Mouse (Mus musculus) frontal cortex, postnatal 25 days (tissue): Measurements from ENCODE around the gene Tiam1.

Experiments used
- DNase-seq, 2 experiments: peaks; one replicate each; pipeline ENCODE4 v3.0.0; 2022; ENCODE audit warnings: low spot score in 2 of 2

The Tiam1 gene

DNA sequence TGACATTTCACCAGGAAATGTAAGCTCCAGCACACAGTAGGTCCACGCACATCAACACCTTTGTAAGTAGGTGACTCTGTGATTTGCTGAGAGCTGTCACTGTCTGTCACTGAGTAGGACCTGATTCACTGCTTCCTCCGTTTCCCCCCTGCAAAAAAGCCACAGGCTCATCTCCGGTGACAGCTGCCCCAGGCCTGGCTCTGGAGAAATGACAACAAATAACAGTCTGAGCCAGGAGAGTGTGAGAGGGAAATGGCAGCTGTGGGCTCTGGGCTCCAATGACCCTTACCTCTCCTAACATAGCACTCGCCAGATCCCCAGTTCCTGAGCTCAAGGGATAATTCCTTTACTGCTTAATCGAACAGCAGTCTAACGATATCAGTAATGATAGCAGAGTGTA, 301.7 kb downstream of the Tiam1 start:
- DNase-seq, result no peak

DNA sequence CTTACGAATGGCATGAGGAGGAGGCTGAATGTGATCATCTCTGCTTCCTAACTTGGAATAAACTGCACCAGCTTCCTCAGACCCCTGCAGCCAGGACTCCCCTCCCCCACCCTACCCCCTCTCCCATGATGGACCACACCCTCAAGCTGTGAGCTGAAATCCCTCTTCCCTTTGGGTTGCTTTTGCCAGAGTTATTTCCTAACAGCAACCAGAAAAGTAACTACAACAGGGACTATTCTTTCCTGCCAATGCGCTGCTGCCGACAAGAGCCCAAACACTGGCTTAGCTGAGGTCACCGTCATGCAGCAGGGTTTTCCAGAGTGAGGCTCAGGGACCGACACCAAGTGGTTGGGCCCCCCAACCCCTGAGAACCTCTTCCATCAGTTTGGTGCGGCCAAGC, 303.2 kb downstream of the Tiam1 start:
- DNase-seq, result no peak

DNA sequence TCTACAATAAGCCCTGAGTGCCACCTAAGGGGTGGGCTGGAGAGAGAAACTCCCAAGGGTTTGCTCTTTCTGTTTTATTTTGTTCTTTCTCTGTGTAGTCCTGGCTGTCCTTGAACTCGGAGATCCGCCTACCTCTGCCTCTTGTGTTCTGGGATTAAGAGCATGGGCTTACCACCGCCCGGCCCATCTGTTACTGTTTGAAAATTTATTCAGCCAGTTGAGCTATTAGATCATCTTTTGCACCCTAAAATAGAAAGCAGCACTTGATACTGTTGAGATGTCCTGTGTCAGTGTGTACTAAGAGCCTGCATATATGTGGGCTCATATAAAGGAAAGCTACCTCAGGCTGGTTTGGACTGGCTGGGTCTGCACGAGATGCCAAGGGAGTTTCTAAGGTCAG, 303.7 kb downstream of the Tiam1 start:
- DNase-seq, result no peak

DNA sequence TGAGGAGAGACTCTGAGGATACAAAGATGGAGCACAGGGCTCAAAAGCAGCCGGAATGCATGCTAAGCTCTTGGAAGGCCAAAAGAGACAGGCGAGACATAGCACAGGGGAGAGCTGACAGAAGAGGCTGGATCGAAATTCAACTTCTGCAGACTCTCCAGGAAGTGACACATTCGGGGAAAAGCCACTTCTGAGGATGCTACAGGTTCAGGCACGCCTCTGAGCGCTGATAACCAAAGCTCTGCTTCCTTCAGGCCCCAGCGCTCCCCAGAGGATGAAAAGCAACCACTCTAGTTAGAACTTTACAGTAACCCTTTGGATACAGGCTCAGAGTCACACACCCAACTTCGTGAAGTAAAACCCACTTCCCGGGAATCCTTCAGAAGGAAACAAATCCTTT, 306.5 kb downstream of the Tiam1 start:
- no peak for DNase-seq

DNA sequence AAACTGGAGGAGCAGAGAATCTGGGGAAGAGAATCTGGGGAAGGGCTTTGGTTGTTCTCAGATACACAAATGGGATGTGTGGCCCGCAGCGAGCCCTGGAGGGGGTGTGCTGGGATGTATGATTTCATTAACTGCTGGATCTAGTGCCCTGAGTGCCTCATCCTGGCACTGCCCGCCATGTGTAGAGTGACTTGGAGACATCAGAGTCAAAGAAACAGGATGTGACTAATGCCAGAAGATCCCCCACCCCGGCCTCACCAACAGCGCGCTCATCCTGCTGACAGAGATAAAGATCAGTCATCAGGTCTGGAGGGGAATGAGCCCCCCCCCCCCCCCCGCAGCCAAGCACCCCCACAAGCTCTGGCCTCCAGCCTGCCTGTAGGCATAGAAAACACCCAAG, 308.0 kb downstream of the Tiam1 start:
- no peak for DNase-seq

DNA sequence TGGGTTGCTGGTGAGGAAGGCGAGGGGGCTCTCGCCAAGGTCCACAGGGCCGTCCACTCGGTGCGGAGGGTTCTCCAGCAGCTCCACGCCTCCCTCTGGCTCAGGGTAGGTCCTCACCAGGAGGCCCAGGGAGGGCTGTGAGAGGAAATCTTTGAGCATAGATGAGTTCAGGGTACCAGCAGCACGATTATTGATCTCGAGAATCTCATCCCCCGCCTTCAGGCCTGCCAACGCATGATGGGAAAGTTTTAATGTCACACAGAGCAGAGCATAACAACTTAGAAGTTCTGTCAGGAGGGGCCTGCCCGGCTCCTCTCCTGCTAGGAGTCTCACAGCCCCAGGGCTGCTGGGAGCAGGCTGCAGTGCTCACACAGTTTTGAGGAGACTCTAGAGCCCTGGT, 310.6 kb downstream of the Tiam1 start:
- no peak for DNase-seq

DNA sequence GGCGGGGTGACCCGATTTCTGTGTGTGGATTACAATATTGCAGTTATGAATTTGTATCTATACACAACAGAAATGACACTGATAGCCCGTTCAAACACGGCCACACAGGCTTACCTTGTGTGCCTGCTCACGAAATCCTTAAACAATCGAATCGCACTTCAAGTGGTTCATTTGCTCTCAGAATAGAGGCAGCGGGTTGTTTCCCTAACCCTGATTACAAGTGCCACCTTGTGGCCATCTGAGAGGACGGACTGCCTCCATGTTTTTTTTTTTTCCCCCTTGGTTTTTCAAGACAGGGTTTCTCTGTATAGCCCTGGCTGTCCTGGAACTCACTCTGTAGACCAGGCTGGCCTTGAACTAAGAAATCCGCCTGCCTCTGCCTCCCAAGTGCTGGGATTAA, 312.4 kb downstream of the Tiam1 start:
- peak in 1 of 2 experiments; percentile 22 for DNase-seq

DNA sequence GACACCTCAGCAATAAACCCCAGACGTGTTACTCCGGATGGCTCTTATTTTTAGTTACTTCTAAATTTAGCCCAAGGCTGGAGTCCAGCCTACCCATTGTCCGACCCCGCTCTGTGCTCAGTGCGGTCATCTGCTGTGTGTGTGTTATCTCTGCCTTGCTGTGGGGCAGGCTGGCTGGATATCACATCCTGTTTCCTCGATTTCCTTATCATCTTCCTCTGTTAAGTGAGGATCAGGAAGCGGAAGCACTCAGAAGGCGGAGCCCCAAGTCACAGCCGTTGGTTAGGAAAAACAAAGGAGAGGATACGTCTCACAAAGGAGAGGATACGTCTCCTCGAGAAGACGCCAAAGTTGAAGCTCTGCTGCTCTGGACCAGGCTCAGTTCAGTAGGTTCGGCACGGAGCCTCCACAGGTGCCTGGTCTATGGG, 313.3 kb downstream of the Tiam1 start:
- no peak for DNase-seq

DNA sequence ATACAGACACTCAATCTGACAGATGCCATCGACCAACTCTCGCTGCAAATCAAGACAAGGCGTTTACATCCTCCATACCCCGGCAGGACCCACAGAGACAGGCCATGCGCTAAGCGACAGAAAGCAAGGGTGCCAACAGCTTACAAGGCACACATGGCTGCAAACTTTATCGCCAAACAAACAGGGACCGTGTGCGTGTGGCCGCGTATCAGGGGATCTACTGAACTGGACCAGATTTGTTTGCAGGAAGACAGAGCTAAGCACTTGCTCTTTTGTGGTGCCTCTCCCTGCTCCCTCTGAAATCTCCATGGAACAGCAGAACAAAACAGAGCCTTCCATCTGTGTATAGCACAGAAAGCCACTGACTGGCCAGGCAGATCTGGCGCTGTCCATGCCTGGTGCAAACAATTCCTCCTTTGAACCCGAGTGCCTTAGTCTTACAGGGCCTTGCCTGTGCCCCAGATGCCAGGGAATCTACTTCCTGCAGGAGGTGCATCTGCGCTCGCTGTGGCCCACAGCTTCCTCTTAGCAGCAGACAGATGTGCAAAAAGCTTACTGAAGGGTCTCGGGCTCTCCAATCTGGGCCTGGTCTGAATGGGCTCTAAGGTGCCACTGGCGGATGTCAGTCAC, 316.0 kb downstream of the Tiam1 start:
- no peak for DNase-seq

DNA sequence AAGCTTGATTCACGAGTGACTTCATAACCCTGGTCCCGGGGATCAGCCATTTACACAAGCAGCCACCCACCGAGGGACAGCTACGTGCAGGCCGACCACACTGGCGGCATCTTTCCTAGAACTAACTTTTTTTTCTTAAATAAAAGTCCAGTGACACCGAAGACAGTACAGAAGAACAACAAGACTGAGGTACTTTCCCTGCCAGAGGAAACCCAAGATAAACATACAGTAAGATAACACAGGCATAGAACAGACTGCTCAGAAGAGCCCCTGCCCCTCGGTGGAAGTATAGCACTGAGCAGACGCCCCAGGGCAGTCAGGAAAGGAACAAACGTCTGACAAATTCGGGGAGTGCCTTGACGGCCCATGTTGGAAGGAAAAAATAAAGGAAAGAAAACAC, 317.7 kb downstream of the Tiam1 start:
- no peak for DNase-seq

DNA sequence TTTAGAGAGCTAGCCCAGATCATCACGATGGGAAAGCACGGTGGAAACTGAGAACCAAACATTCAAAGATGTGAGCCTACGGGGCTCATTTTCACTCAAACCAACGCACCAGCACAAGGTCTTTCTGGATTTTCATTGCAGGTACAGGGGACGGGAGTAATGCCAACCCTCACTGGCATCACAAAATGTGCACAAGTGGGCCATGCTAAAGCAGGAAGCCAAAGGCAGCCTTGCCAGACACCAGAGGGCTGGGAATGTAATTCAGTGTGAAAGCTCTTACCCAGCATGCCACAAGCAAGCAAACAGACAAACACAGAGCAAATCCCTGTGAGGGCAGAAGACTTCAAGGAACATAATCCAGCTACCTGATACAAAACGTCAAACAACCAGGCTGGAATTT, 320.7 kb downstream of the Tiam1 start:
- DNase-seq, result no peak

DNA sequence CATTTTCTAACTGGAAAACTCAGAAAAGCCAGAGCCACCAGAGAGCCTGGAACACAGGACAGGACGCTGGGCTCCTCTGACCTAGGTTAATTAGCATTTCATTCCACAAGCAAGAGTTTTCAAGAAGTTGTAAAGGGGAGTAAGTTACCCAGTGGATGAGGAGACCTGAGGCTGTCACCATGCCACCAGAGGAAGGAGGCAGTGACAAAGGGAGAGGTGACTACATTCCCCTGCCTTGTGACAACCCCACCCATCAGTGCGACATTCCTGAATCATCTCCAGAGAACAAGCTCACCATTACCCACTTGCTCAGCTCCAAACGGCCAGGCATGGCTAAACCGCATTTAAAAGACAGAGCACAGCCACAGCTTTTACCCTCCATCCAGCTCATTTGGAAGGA, 324.9 kb downstream of the Tiam1 start:
- no peak for DNase-seq

DNA sequence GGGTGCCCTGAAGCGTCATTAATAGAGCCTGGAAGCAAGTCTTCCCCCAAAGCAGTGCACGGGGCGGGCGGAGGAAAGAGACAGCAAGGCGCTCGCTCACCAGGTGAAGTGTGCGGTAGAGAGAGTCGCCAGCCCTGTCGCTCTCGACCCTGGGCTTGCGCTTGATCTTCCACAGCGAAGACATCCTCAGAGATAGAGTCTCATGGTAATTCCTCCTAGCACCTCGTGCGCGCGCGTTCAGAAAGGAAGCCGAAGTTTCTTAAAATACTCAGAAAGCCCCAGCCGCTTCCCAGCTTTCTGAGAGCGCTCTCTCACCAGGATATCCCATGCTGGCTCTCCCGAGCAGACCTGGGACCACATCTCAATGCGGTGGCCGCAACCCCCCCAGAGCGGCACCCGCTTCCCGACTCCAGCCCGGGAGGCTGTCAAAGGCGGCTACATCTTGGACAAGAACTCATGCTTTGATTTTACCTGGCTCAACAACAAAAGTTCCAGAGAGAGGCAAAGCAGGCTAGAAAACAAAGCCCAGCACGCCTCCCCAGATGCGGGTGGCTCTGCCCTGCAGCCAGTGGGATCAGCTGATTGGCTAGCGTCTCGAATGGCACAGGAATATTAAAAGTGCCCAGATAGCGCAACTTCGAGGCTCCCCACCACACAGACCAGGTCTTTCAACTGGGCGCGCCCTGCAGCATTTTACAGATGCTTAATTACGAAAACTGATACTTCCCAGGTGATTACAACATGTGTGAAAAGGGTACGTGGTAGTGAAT, 325.5 kb downstream of the Tiam1 start:
- no peak for DNase-seq

DNA sequence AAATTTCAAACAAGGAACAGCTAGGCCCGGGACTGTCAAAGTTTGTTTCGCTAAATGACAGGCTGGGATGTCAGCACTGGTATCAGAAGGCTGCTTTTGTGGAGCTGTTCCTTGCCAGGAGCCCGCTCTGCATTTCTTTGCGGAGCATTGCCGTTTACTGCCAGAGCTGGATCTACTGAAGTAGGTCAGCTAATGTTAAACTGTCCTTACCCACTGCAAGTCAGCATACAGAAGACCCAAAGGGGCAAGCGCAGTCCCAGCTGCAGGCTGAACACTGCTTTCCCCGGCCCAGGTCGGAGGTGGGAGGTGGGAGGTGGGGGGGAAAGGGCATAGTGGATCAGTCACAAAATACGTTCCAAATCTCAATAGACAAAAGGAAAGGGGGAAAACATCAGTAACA, 326.3 kb downstream of the Tiam1 start:
- no peak for DNase-seq

DNA sequence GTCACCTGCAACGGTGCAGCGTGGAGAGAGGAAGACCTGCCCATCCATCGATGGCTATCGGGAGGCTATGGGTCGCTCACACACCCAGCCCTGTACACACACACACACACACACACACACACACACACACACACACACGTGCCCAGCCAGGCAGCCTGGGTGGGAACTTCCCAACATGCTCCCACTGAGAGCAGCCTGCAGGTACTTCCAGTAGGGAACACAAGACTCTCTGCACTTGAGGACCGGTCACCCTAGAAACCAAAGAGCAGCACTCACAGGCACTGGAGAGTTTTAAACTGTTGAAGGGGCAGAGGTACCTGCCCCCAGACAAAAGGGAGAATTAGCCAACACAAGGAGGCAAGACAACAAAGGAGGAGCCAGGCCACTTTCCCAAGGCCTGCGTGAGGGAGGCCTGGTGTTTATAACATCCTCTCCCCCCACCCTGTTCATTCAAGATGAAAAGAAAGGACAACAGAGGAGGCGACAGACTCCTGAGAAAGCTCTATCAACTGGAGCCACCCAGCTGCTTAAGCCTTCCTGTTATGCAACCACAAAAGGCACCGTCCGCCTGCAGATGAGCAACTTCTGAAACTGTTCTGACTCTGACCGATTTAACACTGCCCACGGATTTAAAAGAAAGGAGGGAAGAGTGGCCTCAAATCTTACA, 326.9 kb downstream of the Tiam1 start:
- no peak for DNase-seq

DNA sequence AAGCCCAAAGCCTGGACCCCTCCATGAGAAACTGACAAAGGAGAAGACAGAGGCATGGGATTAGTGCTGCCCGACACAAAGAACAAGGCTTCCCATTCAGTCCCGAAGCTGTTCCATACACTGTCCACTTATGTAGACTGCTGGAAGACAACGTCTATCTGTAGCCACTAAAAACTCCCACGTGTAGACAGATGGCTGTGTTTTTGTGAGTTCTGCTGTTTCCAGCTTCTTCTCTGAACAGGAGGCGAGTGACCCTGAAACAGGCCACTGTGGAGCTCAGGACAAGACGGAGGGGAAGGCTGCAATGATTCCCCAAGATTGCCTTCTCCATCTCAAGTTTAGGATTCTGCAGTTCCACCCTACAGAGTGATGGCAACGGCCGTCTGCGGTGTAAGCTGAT, 330.0 kb downstream of the Tiam1 start:
- no peak for DNase-seq

DNA sequence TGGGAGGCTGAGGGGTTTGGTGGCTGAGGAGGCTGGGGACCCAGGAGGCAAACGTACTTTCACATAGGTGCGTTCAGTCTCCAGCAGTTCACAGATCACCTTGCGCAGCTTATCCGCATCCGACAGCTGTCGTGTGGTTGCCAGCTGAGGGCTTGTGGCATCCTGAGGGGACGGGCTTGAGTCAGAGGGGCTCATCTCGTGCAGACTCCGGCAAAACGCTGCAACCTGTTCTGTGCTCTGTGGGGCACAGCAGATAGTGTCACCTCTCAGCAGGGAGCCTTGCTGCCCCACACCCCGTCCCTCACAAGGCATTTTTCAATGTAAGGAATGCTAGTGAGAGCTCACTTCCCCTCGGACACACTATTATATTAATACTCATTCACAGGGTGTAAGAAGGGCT, 330.7 kb downstream of the Tiam1 start:
- DNase-seq, result no peak

DNA sequence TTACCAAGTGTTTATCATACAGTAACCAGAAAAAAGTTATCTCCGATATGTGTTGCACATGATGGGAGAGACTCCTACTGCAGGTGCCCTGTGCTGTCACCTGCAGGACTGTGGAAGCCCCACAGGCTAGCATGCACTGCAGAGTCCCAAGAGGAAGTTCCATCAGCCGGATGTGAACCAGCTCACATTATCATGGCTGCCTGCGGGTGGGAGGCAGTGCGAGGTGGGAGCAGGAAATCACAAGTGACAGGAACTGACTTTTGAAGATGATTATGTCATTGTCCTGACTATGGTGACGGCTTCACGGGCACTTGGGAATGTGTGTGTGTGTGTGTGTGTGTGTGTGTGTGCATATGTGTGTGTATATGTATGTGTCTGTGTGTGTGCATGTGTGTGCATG, 333.2 kb downstream of the Tiam1 start:
- DNase-seq, result no peak

DNA sequence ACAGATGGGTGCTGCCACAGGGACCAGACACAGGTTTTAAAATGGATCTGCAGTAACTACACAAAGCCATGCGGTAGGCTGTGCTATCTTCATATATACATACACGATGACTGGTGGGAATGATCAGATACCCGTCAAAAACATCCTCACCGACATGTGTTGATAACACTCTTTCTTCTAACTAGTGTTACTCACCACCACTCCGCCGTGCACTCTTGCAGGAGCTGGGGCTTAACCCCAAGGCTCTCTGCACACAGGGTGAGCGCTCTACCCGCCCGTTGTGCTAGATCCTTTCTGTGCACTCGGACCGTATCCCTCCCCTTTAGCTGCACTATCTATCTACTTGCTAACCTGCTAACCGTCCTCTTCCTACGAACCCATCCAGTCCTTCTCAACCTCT, 335.4 kb downstream of the Tiam1 start:
- no peak for DNase-seq

DNA sequence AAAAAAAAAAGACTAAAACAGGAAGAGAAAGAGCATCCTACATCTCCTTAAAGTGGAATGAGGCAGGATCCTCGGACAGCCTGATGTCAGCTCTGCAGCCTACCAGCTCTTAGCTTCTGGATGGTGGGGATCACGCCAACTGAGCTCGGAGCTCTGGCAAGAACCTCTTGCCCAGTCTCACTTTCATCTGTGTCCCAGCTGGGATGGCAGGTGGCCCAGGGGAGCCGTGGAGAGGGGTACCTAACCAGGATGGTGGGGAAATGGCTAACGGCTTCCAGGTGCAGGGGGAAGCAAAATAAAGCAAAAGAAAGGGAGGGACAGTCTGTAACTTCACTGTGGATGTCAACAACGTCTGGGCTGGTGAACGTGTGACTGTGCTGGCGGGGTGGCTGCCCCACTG, 337.6 kb downstream of the Tiam1 start:
- no peak for DNase-seq

DNA sequence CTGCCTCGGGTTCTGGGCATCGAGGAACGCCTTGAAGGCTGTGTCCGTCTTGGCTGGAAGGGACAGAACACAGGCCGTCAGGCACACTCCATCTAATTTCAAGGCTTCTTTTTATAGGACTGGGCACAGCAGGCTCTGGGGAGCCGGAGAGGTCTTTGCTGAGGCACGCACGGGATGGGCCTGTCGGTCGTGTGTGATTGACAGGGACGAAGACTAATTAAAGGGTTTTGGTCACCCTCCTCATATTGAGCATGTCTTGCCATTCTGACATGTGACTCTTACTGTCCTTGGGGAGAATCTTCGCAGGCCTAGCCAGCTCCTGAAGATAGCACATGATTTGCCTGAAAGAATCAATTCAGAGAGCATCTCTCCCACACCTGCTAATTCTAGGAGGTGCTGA, 338.4 kb downstream of the Tiam1 start:
- DNase-seq, result no peak

DNA sequence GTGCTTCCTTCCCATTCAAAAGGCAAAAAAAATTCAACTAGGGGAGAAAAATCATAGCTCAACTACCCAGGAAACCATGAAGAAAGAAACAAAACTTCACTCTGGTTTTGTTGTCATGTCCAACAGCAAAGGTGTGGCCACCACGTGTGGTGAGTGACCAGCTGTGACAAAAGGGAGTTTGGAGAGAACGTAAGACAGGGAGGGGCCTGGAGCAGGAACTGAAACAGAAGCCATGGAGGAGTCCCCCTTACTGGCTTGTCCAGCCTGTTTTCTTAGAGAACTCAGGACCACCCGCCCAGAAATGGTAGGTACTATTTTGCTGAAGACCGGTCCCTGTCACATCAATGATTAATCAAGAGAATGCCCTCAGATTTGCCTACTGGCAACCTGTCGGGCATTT, 342.1 kb downstream of the Tiam1 start:
- no peak for DNase-seq

DNA sequence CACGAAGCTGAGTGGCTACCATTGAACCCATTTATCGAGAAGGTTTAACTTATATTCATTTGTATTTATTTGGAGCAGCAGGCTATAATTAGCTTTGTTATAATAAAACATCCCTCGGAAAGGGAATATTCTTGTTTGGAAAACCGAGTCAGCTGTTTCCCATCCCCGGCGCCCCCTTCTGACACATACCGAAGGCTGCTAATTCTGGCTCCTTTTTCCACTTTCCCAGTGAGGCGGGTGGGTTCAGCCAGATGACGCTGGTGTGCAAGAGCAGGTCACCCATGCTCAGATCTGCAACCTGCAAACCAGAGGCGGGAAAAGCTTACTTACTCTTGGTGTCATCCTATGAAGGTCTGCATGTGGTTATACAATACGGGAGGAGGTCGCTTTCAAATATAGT, 343.8 kb downstream of the Tiam1 start:
- no peak for DNase-seq
